Mouse (Mus musculus) embryonic facial prominence, embryonic 15.5 days (tissue): ENCODE measurements at regions not wholly inside any gene's neighbourhood (a gene's known extent, or its start where the extent isn't known, plus 50 kb on each side); places are given as distances from the start of the nearest gene placed in this dataset.

Experiments
- ATAC-seq: fragments of 200-750 bp; cut with Nextera tagmentation; 2 replicates; pipeline ENCODE4 v1.8.0; 2017; ENCODE audit warnings: low read depth, moderate TSS enrichment; ENCODE audit not compliant: insufficient number of reproducible peaks, low FRiP score, low TSS enrichment
- H3K27ac ChIP-seq: fragments of 300-500 bp; sonication (generic); replicated peaks from 2 replicates; pipeline ENCODE4 v1.5.1; 2015; ENCODE audit warnings: mild to moderate bottlenecking, inconsistent platforms
- H3K27me3 ChIP-seq: fragments of 300-500 bp; sonication (generic); 2 replicates; pipeline ENCODE4 v1.6.1; 2015; ENCODE audit warnings: inconsistent platforms
- H3K36me3 ChIP-seq: fragments of 300-500 bp; sonication (generic); 2 replicates; pipeline ENCODE4 v1.6.1; 2015; ENCODE audit warnings: mild to moderate bottlenecking, inconsistent platforms
- H3K4me1 ChIP-seq: fragments of 300-500 bp; sonication (generic); 2 replicates; pipeline ENCODE4 v1.6.1; 2015; ENCODE audit warnings: inconsistent platforms
- H3K4me2 ChIP-seq: fragments of 300-500 bp; sonication (generic); replicated peaks from 2 replicates; pipeline ENCODE4 v1.6.1; 2015; ENCODE audit warnings: mild to moderate bottlenecking, inconsistent platforms
- H3K4me3 ChIP-seq: fragments of 300-500 bp; sonication (generic); replicated peaks from 2 replicates; pipeline ENCODE4 v1.5.1; 2015; ENCODE audit warnings: mild to moderate bottlenecking, inconsistent platforms
- H3K9ac ChIP-seq: fragments of 300-500 bp; sonication (generic); 2 replicates; pipeline ENCODE4 v1.6.1; 2015; ENCODE audit warnings: inconsistent platforms
- H3K9me3 ChIP-seq: fragments of 300-500 bp; sonication (generic); replicated peaks from 2 replicates; pipeline ENCODE4 v1.6.1; 2016; ENCODE audit warnings: inconsistent platforms
- WGBS: fragments of 180-500 bp; shearing (Covaris S2); methylation state at CpG from one replicate; pipeline ENCODE4 v1.1.7; 2015; 5-methylcytosine and 5-hydroxymethylcytosine counted together

GRCm38 (mm10) chr6:81738466-81738865 lies 185.0 kb upstream of the Gcfc2 start:
- WGBS: 74% methylated on average over 5 of the region's 5 CpGs
- no peak for ATAC-seq
- Histone ChIP-seq H3K27ac (no peak overlapping the region), H3K36me3 (no peaks in the 10 kb centered on the region), H3K9ac (no peak overlapping the region), H3K4me1 (no peaks in the 10 kb centered on the region), H3K4me3 (no peak overlapping the region), H3K9me3 (no peaks in the 10 kb centered on the region), H3K27me3 (no peaks in the 10 kb centered on the region), H3K4me2 (no peak overlapping the region)

GRCm38 (mm10) chr6:81749681-81750080 lies 173.8 kb upstream of the Gcfc2 start:
- no peaks in the 10 kb centered on the region for H3K36me3 ChIP-seq
- peak; percentile 67; the same call in 1 of the 2 replicates for ATAC-seq
- WGBS: 56% methylated on average over 3 of the region's 3 CpGs
- H3K9me3 ChIP-seq: no peaks in the 10 kb centered on the region
- no peak overlapping the region for H3K27ac ChIP-seq
- H3K4me1 ChIP-seq: no peaks in the 10 kb centered on the region
- no peak overlapping the region for H3K9ac ChIP-seq
- no peak overlapping the region for H3K4me2 ChIP-seq
- no peak overlapping the region for H3K4me3 ChIP-seq
- no peaks in the 10 kb centered on the region for H3K27me3 ChIP-seq

GRCm38 (mm10) chr6:81751631-81752030 lies 171.8 kb upstream of the Gcfc2 start:
- no peaks in the 10 kb centered on the region for H3K4me1 ChIP-seq
- 84% methylated on average over 5 of the region's 5 CpGs for WGBS
- no peak overlapping the region for H3K4me3 ChIP-seq
- H3K36me3 ChIP-seq: no peaks in the 10 kb centered on the region
- H3K4me2 ChIP-seq: no peak overlapping the region
- no peak for ATAC-seq
- H3K9me3 ChIP-seq: no peaks in the 10 kb centered on the region
- no peak overlapping the region for H3K9ac ChIP-seq
- no peaks in the 10 kb centered on the region for H3K27me3 ChIP-seq
- H3K27ac ChIP-seq: no peak overlapping the region

- Histone ChIP-seq H3K27me3 (no peaks in the 10 kb centered on the region), H3K9ac (no peak overlapping the region), H3K4me1 (no peaks in the 10 kb centered on the region), H3K9me3 (no peaks in the 10 kb centered on the region), H3K4me3 (no peak overlapping the region), H3K27ac (no peak overlapping the region), H3K4me2 (no peak overlapping the region), H3K36me3 (no peaks in the 10 kb centered on the region)
- ATAC-seq: no peak
- 74% methylated on average over 7 of the region's 7 CpGs for WGBS
These were observed 167.2 kb upstream of the Gcfc2 start for GRCm38 (mm10) chr6:81756242-81756641.

GRCm38 (mm10) chr6:81758876-81759275 lies 164.6 kb upstream of the Gcfc2 start:
- H3K9me3 ChIP-seq: no peaks in the 10 kb centered on the region
- 75% methylated on average over 5 of the region's 5 CpGs for WGBS

GRCm38 (mm10) chr6:81760181-81760580 lies 163.3 kb upstream of the Gcfc2 start:
- H3K9me3 ChIP-seq: no peaks in the 10 kb centered on the region
- no peak for ATAC-seq
- H3K4me1 ChIP-seq: no peaks in the 10 kb centered on the region
- H3K4me3 ChIP-seq: no peak overlapping the region
- WGBS: 69% methylated on average over 2 of the region's 2 CpGs
- no peak overlapping the region for H3K4me2 ChIP-seq
- H3K9ac ChIP-seq: no peak overlapping the region
- H3K36me3 ChIP-seq: no peaks in the 10 kb centered on the region
- H3K27ac ChIP-seq: no peak overlapping the region
- H3K27me3 ChIP-seq: no peaks in the 10 kb centered on the region

More at GRCm38 (mm10) chr6:81758876-81759275, 164.6 kb upstream of the Gcfc2 start:
- no peak for ATAC-seq
- Histone ChIP-seq H3K27ac (no peak overlapping the region), H3K36me3 (no peaks in the 10 kb centered on the region), H3K4me3 (no peak overlapping the region), H3K4me1 (no peaks in the 10 kb centered on the region), H3K9ac (no peak overlapping the region), H3K27me3 (no peaks in the 10 kb centered on the region), H3K4me2 (no peak overlapping the region)

GRCm38 (mm10) chr6:81765831-81766230 lies 157.6 kb upstream of the Gcfc2 start:
- H3K27ac ChIP-seq: no peak overlapping the region
- whole genome bisulfite sequencing: 81% methylated on average over 7 of the region's 7 CpGs
- no peak for ATAC-seq

GRCm38 (mm10) chr6:81766800-81767199 lies 156.7 kb upstream of the Gcfc2 start:
- Histone ChIP-seq H3K9ac (no peak overlapping the region), H3K27me3 (no peaks in the 10 kb centered on the region), H3K4me1 (no peaks in the 10 kb centered on the region), H3K9me3 (no peaks in the 10 kb centered on the region), H3K36me3 (no peaks in the 10 kb centered on the region), H3K4me3 (no peak overlapping the region), H3K4me2 (no peak overlapping the region), H3K27ac (no peak overlapping the region)
- WGBS: 80% methylated on average over 4 of the region's 4 CpGs
- no peak for ATAC-seq

More at GRCm38 (mm10) chr6:81765831-81766230, 157.6 kb upstream of the Gcfc2 start:
- no peak overlapping the region for H3K9ac ChIP-seq
- no peaks in the 10 kb centered on the region for H3K27me3 ChIP-seq
- H3K4me2 ChIP-seq: no peak overlapping the region
- H3K36me3 ChIP-seq: no peaks in the 10 kb centered on the region
- no peaks in the 10 kb centered on the region for H3K9me3 ChIP-seq
- no peak overlapping the region for H3K4me3 ChIP-seq
- H3K4me1 ChIP-seq: no peaks in the 10 kb centered on the region

GRCm38 (mm10) chr6:81768669-81769537 lies 154.6 kb upstream of the Gcfc2 start:
- ATAC-seq: no peak
- H3K4me1 ChIP-seq: no peaks in the 10 kb centered on the region
- 49% methylated on average over 5 of the region's 5 CpGs for WGBS
- no peaks in the 10 kb centered on the region for H3K36me3 ChIP-seq
- H3K9me3 ChIP-seq: no peaks in the 10 kb centered on the region
- no peak overlapping the region for H3K9ac ChIP-seq
- H3K4me2 ChIP-seq: no peak overlapping the region
- H3K27me3 ChIP-seq: no peaks in the 10 kb centered on the region
- H3K4me3 ChIP-seq: no peak overlapping the region
- H3K27ac ChIP-seq: no peak overlapping the region

- no peak for ATAC-seq
- no peak overlapping the region for H3K4me2 ChIP-seq
- 68% methylated on average over 3 of the region's 3 CpGs for WGBS
- no peak overlapping the region for H3K9ac ChIP-seq
- H3K36me3 ChIP-seq: no peaks in the 10 kb centered on the region
- H3K27ac ChIP-seq: no peak overlapping the region
- no peak overlapping the region for H3K4me3 ChIP-seq
- H3K4me1 ChIP-seq: no peaks in the 10 kb centered on the region
- no peaks in the 10 kb centered on the region for H3K27me3 ChIP-seq
- no peaks in the 10 kb centered on the region for H3K9me3 ChIP-seq
These were observed 153.2 kb upstream of the Gcfc2 start for GRCm38 (mm10) chr6:81770301-81770700.

- Histone ChIP-seq H3K36me3 (no peaks in the 10 kb centered on the region), H3K4me3 (no peak overlapping the region), H3K27me3 (no peaks in the 10 kb centered on the region), H3K9ac (no peak overlapping the region), H3K4me2 (no peak overlapping the region), H3K9me3 (no peaks in the 10 kb centered on the region), H3K4me1 (no peaks in the 10 kb centered on the region), H3K27ac (no peak overlapping the region)
- no peak for ATAC-seq
These were observed 151.6 kb upstream of the Gcfc2 start for GRCm38 (mm10) chr6:81771862-81772261.

GRCm38 (mm10) chr6:81782131-81782530 lies 141.3 kb upstream of the Gcfc2 start:
- Histone ChIP-seq H3K9me3 (no peaks in the 10 kb centered on the region), H3K4me2 (no peak overlapping the region), H3K4me1 (no peaks in the 10 kb centered on the region), H3K36me3 (no peaks in the 10 kb centered on the region), H3K9ac (no peak overlapping the region), H3K27ac (no peak overlapping the region), H3K27me3 (no peaks in the 10 kb centered on the region), H3K4me3 (no peak overlapping the region)
- WGBS: 89% methylated on average over 5 of the region's 5 CpGs
- no peak for ATAC-seq
